Mouse (Mus musculus): ENCODE measurements around the gene Snx32. TPM values are rescaled to one million over a fixed set of nuclear protein-coding genes. Genes with fewer than 3 reads are reported as not detected.

Snx32 gene
- not detected in 2 replicates for polyA plus RNA-seq (2012; ENCODE audit: insufficient read depth, insufficient read length, low replicate concordance, missing spikeins)

- peaks cover 8% of the 10 kb centered on the region for H3K4me1 ChIP-seq (ENCODE audit: control insufficient read depth, insufficient read depth, low read length)
- H3K4me3 ChIP-seq (ENCODE audit: insufficient read depth, low read depth, low read length) = peak within 1 kb of the TSS; percentile 60
- peak within 1 kb of the TSS; percentile 52 for H3K27ac ChIP-seq (ENCODE audit: insufficient read depth, low read depth, low read length)
- under 1% methylated on average over 47 of the region's 47 CpGs for WGBS
- TF ChIP-seq POLR2A (IDR thresholded peaks at IDR 0.05; ENCODE audit: insufficient read depth, low read depth, low read length) (0 out of 2 replicates have a peak, but pooled peaks have one; percentile 32), CTCF (IDR thresholded peaks at IDR 0.05; ENCODE audit: insufficient read depth, low read depth, low read length) (no peak)
Measured at GRCm38 (mm10) chr19:5510031-5511026, at the start of gene Snx32. Gene Snx32 (minus strand): TSS chr19:5510538.

- 1% methylated on average over 69 of the region's 69 CpGs for WGBS
- TF ChIP-seq POLR2A (IDR thresholded peaks at IDR 0.05; ENCODE audit: insufficient read depth, low read depth, low read length) (no peak), CTCF (IDR thresholded peaks at IDR 0.05; ENCODE audit: insufficient read depth, low read depth, low read length) (no peak)
Measured at GRCm38 (mm10) chr19:5559631-5560456, 49.5 kb upstream of the Snx32 start.

GRCm38 (mm10) chr19:5559229-5559628 lies 48.9 kb upstream of the Snx32 start:
- H3K27ac ChIP-seq (ENCODE audit: insufficient read depth, low read depth, low read length) = no peak overlapping the region
- no peak for TF ChIP-seq CTCF (IDR thresholded peaks at IDR 0.05; ENCODE audit: insufficient read depth, low read depth, low read length)
- no peak for TF ChIP-seq POLR2A (IDR thresholded peaks at IDR 0.05; ENCODE audit: insufficient read depth, low read depth, low read length)
- H3K4me3 ChIP-seq (ENCODE audit: insufficient read depth, low read depth, low read length) = no peak overlapping the region
- H3K4me1 ChIP-seq (ENCODE audit: control insufficient read depth, insufficient read depth, low read length) = peaks cover 15% of the 10 kb centered on the region
- WGBS = 27% methylated on average over 8 of the region's 8 CpGs

More at GRCm38 (mm10) chr19:5559631-5560456, 49.5 kb upstream of the Snx32 start:
- no peak overlapping the region for H3K27ac ChIP-seq (ENCODE audit: insufficient read depth, low read depth, low read length)
- H3K4me1 ChIP-seq (ENCODE audit: control insufficient read depth, insufficient read depth, low read length) = peaks cover 15% of the 10 kb centered on the region
- H3K4me3 ChIP-seq (ENCODE audit: insufficient read depth, low read depth, low read length) = peak overlapping the region; percentile 25

GRCm38 (mm10) chr19:5558770-5559169 lies 48.4 kb upstream of the Snx32 start:
- 75% methylated on average over 8 of the region's 8 CpGs for WGBS
- Histone ChIP-seq H3K4me3 (ENCODE audit: insufficient read depth, low read depth, low read length) (no peak overlapping the region), H3K4me1 (ENCODE audit: control insufficient read depth, insufficient read depth, low read length) (peaks cover 15% of the 10 kb centered on the region), H3K27ac (ENCODE audit: insufficient read depth, low read depth, low read length) (no peak overlapping the region)
- TF ChIP-seq POLR2A (IDR thresholded peaks at IDR 0.05; ENCODE audit: insufficient read depth, low read depth, low read length) (no peak), CTCF (IDR thresholded peaks at IDR 0.05; ENCODE audit: insufficient read depth, low read depth, low read length) (no peak)

- peaks cover 15% of the 10 kb centered on the region for H3K4me1 ChIP-seq (ENCODE audit: control insufficient read depth, insufficient read depth, low read length)
- TF ChIP-seq POLR2A (IDR thresholded peaks at IDR 0.05; ENCODE audit: insufficient read depth, low read depth, low read length) (no peak), CTCF (IDR thresholded peaks at IDR 0.05; ENCODE audit: insufficient read depth, low read depth, low read length) (no peak)
- 58% methylated on average over 7 of the region's 7 CpGs for WGBS
- no peak overlapping the region for H3K4me3 ChIP-seq (ENCODE audit: insufficient read depth, low read depth, low read length)
- no peak overlapping the region for H3K27ac ChIP-seq (ENCODE audit: insufficient read depth, low read depth, low read length)
Measured at GRCm38 (mm10) chr19:5558169-5558568, 47.8 kb upstream of the Snx32 start.

GRCm38 (mm10) chr19:5554212-5554611 lies 43.9 kb upstream of the Snx32 start:
- 92% methylated on average over 14 of the region's 14 CpGs for WGBS
- no peak overlapping the region for H3K27ac ChIP-seq (ENCODE audit: insufficient read depth, low read depth, low read length)
- H3K4me3 ChIP-seq (ENCODE audit: insufficient read depth, low read depth, low read length) = no peak overlapping the region
- H3K4me1 ChIP-seq (ENCODE audit: control insufficient read depth, insufficient read depth, low read length) = no peaks in the 10 kb centered on the region
- TF ChIP-seq POLR2A (IDR thresholded peaks at IDR 0.05; ENCODE audit: insufficient read depth, low read depth, low read length) = no peak
- TF ChIP-seq CTCF (IDR thresholded peaks at IDR 0.05; ENCODE audit: insufficient read depth, low read depth, low read length) = no peak

GRCm38 (mm10) chr19:5553802-5554201 lies 43.5 kb upstream of the Snx32 start:
- Histone ChIP-seq H3K4me3 (ENCODE audit: insufficient read depth, low read depth, low read length) (no peak overlapping the region), H3K4me1 (ENCODE audit: control insufficient read depth, insufficient read depth, low read length) (no peaks in the 10 kb centered on the region), H3K27ac (ENCODE audit: insufficient read depth, low read depth, low read length) (no peak overlapping the region)
- 71% methylated on average over 8 of the region's 8 CpGs for WGBS
- TF ChIP-seq CTCF (IDR thresholded peaks at IDR 0.05; ENCODE audit: insufficient read depth, low read depth, low read length) (no peak), POLR2A (IDR thresholded peaks at IDR 0.05; ENCODE audit: insufficient read depth, low read depth, low read length) (no peak)

- Histone ChIP-seq H3K4me1 (ENCODE audit: control insufficient read depth, insufficient read depth, low read length) (peaks cover 11% of the 10 kb centered on the region), H3K27ac (ENCODE audit: insufficient read depth, low read depth, low read length) (no peak overlapping the region), H3K4me3 (ENCODE audit: insufficient read depth, low read depth, low read length) (no peak overlapping the region)
- WGBS = 86% methylated on average over 4 of the region's 4 CpGs
- no peak for TF ChIP-seq CTCF (IDR thresholded peaks at IDR 0.05; ENCODE audit: insufficient read depth, low read depth, low read length)
- TF ChIP-seq POLR2A (IDR thresholded peaks at IDR 0.05; ENCODE audit: insufficient read depth, low read depth, low read length) = no peak
Measured at GRCm38 (mm10) chr19:5547471-5548056, 37.2 kb upstream of the Snx32 start.
